Mouse (Mus musculus): ENCODE measurements around the gene 4930502E18Rik.
"Not testable (repeated sequence)": the region's sequence is repeated elsewhere in the genome, so short reads cannot be mapped to it uniquely, and the experiment has no call there.

4930502E18Rik gene

DNA sequence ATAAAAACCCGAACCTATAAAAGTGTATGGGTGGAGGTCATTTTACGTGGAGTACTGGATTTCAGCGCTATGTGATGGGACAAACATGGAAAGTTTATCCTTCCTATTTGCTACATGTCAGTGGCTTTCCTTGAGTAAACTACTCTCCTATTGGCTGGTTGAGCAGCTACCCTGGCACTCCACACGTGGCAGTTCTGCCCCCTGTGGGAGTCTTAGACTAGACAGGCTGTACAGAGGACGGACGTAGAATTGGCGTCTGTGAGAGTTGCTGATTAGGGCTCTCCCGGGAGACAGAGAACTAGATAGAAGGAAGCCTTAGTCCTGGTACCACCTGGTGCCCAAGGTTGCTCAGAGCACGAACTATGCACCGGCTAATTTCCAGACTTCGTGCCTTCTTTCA lies at the start of gene 4930502E18Rik:
Gene 4930502E18Rik, plus strand, starts transcription at position 231 of the 400 bp plus-strand sequence.
- in situ Hi-C loops (cut with MboI, MseI) = no loop called here

- in situ Hi-C loops (cut with MboI, MseI) = not testable (repeated sequence)
These were observed 47.7 kb upstream of the 4930502E18Rik start for GRCm38 (mm10) chrX:53676943-53677342.

GRCm38 (mm10) chrX:53682650-53683049 lies 42.0 kb upstream of the 4930502E18Rik start:
- in situ Hi-C loops (cut with MboI, MseI) = not testable (repeated sequence)

DNA sequence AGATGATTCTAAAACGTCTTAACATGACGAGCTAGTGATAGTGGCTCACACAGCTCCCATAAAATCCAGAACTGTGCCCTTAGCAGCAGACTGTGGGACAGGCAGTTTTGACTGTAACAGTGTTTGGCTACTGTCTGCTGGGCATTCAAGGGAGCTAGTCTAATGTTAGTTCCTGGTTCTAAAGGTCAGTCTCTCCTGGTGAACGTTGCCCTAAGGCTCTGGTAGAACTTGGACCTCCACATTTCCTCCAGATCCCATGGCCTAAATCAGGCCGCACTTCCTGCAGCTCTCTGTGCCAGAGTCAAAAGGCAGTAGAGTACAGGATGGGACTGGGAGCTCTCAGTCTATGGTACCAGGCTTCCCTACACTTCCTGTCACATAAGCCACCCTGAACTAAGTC lies 40.0 kb upstream of the 4930502E18Rik start:
- in situ Hi-C loops (cut with MboI, MseI) = not testable (repeated sequence)

GRCm38 (mm10) chrX:53692065-53692464 lies 32.6 kb upstream of the 4930502E18Rik start:
- in situ Hi-C loops (cut with MboI, MseI) = loop anchor here (5.0 kb wide), 1 partner anchor 115 kb away; no protein-coding TSS in a partner anchor

DNA sequence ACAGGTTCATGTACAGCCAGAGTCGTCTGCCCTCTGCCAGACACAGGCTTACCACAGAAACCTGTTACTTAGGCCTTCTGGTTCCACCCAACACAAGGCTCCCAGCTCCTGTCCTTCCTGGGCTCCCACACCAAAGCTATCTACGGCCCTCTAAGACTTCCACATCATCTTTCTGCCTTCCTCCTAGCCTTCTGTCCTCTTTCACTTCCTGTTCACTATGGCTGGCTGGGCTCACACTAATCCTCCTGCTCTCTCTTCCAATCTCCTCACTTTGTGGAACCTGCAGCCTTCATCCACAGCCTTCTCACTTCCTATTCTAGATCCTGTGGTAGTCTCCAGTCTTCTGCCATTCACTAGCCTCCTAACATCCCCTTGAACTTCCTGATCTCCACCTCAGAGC lies 31.5 kb upstream of the 4930502E18Rik start:
- in situ Hi-C loops (cut with MboI, MseI) = loop anchor here (5.0 kb wide), 1 partner anchor 116 kb away; no protein-coding TSS in a partner anchor

GRCm38 (mm10) chrX:53694008-53694777 lies 30.4 kb upstream of the 4930502E18Rik start:
- in situ Hi-C loops (cut with MboI, MseI) = loop anchor here (5.0 kb wide), 1 partner anchor 117 kb away; no protein-coding TSS in a partner anchor

GRCm38 (mm10) chrX:53699225-53699624 lies 25.4 kb upstream of the 4930502E18Rik start:
- in situ Hi-C loops (cut with MboI, MseI) = no loop called here

DNA sequence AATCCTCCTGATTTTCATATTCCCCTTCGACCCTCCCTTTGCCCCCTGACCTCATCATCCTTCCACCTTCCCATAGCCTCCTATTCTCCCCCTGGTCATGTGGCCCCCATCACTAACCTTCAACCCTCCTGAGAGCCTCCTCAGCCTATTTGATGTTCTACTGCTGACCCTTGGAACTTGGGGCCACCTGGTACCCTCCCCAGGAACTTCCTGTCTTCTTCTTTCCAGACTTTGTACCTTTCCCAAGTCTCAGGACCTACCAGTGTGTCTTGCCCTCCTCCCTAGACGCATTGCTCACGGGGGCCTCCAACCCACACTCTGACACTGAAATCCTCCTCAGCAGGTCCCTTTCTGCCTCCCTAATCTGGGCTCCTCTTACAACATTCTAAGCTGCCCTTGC lies 22.0 kb upstream of the 4930502E18Rik start:
- in situ Hi-C loops (cut with MboI, MseI) = no loop called here

DNA sequence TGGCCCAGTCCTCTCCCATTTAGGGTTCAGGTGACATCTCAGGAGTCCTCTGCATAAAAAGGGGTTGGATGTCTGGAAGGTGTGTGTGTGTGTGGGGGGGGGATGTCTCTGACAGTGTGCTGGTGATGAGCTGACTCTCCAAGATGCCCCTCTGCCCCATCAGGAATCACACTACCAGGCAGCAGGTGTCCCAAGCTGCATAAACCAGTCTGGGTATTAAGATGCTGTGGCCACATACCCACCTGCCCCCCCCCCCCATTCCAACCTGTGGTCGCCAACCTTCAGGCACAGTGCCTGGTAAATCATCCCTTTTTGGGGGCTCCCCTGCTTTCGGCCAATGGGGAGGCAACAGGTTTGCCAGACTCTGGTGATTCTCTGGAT lies 8.7 kb upstream of the 4930502E18Rik start:
- in situ Hi-C loops (cut with MboI, MseI) = no loop called here

GRCm38 (mm10) chrX:53716323-53717182 lies 8.1 kb upstream of the 4930502E18Rik start:
- in situ Hi-C loops (cut with MboI, MseI) = no loop called here

GRCm38 (mm10) chrX:53728967-53729366 lies 4.3 kb downstream of the 4930502E18Rik start:
- in situ Hi-C loops (cut with MboI, MseI) = no loop called here

- in situ Hi-C loops (cut with MboI, MseI) = no loop called here
These were observed 28.2 kb downstream of the 4930502E18Rik start for GRCm38 (mm10) chrX:53752851-53753250.

- in situ Hi-C loops (cut with MboI, MseI) = no loop called here
These were observed 33.1 kb downstream of the 4930502E18Rik start, which contains the start of gene 1700013H16Rik for GRCm38 (mm10) chrX:53757736-53758135. Gene 1700013H16Rik, minus strand, starts transcription at chrX:53757831.

GRCm38 (mm10) chrX:53776276-53776675 lies 51.6 kb downstream of the 4930502E18Rik start, which contains the start of gene Zfp36l3:
Gene Zfp36l3, minus strand, starts transcription at chrX:53776394.
- in situ Hi-C loops (cut with MboI, MseI) = no loop called here

All from T-helper 1 cell (primary cell).